Mouse (Mus musculus) mouse embryonic stem cell (cell line): ENCODE data around the gene Pard3b.

Experiments used
- in situ Hi-C, 2 experiments: fragments of 300-500 bp; cut with MboI; formaldehyde crosslinking; loops; 1 replicate in 1 of 2; 3 replicates in 1 of 2; pipeline ENCODE4 v1.14.3; 2019 to 2020; ENCODE audit warnings: low sequenced_read_pairs in 2 of 2, low pct_unique_long_range_greater_than_20kb in 1 of 2, mixed read lengths in 1 of 2; ENCODE audit not compliant: unreplicated experiment in 1 of 2

Gene Pard3b

GRCm38 (mm10) chr1:62398738-62399137 is 760.1 kb downstream of the Pard3b start:
- in situ Hi-C loops = no loop called here

- in situ Hi-C loops = loop anchor here (25.0 kb wide), 2 partner anchors 307 to 407 kb away; partner anchors contain the start of gene Nrp2 (in 1 of the 2)
Measured at GRCm38 (mm10) chr1:62405061-62405460, 766.4 kb downstream of the Pard3b start.

DNA sequence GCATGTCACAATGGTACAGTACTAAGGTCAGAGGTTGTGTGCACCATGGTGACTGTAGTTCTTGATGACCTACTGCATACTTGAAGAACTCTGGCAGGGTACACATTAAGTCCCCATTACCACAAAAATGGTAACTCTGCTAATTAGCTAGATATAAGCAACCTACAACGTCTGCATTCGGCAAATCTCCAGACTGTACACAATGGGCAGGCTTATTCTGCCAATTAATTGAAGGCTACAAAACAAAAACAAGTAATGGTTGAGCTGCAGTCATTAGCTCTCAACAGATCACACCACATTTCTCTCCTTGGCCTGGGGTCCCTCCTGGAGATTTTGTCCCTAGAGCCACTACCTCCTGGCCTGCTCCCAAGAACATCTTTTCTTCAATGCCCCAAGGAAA is 772.7 kb downstream of the Pard3b start:
- in situ Hi-C loops = loop anchor here (25.0 kb wide), 2 partner anchors 301 to 401 kb away; partner anchors contain the start of gene Nrp2 (in 1 of the 2)

DNA sequence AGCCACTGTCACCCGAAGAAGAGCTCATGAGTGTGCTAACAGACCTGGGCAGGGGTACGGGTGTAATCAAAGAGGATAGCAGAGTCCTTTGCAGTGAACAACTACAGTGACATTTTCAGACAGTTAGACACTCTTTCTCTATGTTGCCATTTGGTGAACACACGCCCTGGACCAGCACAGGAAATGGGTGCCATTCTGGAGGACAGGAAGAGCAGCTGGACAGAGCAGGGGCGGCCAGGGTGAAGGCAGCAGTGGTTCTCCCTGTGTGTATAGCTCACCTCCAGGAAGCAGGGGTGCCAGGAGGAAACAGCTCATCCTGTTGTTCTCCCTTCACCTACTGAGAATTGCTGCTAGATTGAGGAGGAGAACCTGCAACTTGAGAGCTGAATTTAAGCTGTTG is 773.4 kb downstream of the Pard3b start:
- in situ Hi-C loops = loop anchor here (25.0 kb wide), 2 partner anchors 300 to 400 kb away; partner anchors contain the start of gene Nrp2 (in 1 of the 2)

GRCm38 (mm10) chr1:62412988-62413387 is 774.4 kb downstream of the Pard3b start:
- in situ Hi-C loops = loop anchor here (25.0 kb wide), 2 partner anchors 299 to 399 kb away; partner anchors contain the start of gene Nrp2 (in 1 of the 2)

GRCm38 (mm10) chr1:62414521-62414920 is 775.9 kb downstream of the Pard3b start:
- in situ Hi-C loops = loop anchor here (25.0 kb wide), 2 partner anchors 298 to 398 kb away; partner anchors contain the start of gene Nrp2 (in 1 of the 2)

GRCm38 (mm10) chr1:62416627-62417374 is 778.2 kb downstream of the Pard3b start:
- in situ Hi-C loops = loop anchor here (25.0 kb wide), 2 partner anchors 296 to 396 kb away; partner anchors contain the start of gene Nrp2 (in 1 of the 2)

GRCm38 (mm10) chr1:62422896-62423650 is 784.4 kb downstream of the Pard3b start:
- in situ Hi-C loops = loop anchor here (25.0 kb wide), 2 partner anchors 289 to 389 kb away; partner anchors contain the start of gene Nrp2 (in 1 of the 2)

DNA sequence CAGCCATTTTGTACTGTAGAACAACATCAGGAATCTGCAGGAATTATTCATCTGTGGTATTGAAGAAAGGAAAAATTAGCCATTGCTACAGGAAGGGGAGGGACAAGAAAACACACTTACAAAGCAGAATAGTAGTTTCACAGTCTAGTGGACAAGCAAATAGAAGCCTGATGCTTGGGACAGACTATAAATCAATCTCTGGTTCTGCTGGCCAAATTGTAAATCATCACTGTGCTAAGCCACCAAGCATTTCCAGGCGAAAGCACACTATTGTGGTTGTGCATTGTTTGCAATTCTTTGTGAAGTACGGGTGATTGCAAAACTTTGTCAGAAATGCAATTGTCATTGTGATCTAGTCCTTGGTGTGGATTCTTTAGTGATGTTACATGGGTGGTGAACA is 786.7 kb downstream of the Pard3b start:
- in situ Hi-C loops = no loop called here

- in situ Hi-C loops = no loop called here
Measured at GRCm38 (mm10) chr1:62428736-62429135, 790.1 kb downstream of the Pard3b start.

DNA sequence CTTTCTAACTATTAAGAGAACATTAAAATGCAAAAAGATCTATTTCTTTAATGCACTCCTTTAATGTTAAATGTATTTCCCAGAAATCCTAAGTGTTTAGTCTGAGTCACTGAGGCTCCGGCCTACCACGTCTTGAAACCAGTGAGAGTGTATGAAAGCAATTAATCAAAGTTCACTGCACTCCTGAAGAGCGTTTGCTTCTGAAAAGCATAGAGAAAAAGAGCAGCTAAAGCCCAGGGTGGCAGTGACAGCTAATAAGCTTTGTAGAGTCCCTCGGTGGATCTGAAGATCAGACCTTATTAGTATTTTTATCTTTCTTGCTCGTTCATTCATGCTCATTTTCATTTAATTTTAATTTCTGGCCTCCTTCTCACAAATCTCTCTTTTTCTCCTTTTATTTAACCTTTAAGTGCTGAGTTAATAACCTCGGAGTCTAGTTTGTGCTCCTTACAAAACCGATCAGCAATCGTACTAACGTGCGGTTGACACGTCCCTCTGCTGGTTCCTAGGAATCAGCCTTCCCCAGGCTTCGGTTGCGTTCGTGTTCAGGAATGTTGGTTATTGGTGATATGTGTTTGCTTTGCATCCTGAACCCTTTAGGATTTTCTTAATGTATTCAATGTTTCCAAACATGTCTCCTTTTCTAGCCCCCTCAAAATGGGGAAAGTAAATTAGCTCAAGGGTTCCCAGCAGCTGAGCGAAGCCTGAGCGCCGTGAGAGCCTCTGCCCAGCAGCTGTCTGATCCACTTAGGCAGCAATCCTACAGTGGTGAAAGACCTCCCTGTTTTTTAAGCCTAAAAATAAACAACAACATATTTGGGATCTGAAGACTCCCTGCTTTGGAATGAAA is 790.9 kb downstream of the Pard3b start:
- in situ Hi-C loops = no loop called here

DNA sequence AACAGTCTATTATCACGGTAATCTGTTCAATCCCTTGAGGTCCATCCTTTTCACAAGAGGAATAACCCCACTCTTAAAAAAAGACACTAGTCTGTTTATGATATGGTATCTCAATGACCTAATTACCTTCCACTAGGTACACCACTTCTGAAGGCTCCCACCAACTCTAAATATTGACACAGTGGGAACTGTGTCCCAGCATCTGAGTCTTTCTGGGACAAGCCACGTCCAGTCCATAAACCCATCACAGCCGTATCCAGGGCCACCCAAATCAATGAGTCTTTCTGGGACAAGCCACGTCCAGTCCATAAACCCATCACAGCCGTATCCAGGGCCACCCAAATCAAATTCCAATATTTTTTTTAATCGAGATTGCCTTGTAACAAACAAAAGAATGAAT is 792.4 kb downstream of the Pard3b start:
- in situ Hi-C loops = no loop called here

- in situ Hi-C loops = no loop called here
Measured at GRCm38 (mm10) chr1:62433891-62434290, 795.3 kb downstream of the Pard3b start.

DNA sequence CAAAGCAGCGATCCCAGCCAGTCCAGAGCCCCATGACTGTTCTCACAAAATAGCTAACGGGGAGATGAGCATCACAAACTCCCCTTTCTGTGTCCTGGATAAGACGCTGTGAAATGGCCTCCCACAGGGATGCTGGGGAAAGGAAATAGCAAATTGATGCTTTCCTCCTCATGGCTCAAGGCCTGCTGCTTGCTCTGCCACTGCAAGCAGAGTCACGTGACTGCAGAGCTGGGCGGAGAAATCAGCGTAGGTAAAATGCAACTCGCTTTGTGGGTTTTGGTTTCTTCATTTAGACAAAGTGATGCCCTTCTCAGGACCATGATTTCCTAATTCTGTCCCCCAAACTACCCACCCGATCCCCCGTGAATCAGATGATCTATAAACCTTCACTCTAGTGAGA is 797.2 kb downstream of the Pard3b start:
- in situ Hi-C loops = no loop called here

DNA sequence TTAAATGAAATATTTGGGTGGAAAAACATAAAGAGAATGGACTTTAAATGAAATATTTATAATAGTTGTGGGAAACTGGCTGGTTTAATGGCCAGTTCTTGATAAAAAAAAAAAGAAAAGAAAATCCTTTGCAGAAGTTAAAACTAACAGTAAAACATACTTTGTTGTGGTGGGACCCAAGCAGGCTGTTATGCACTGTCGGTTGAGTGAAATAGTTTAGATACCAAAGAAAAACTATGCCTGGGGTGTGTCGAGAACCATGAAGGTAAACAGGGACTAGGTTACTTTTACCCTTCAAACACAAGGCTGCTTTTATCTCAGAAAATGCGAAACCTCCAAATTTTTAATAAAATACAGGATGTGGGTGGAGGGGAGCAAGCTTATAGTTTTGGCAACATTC is 797.7 kb downstream of the Pard3b start:
- in situ Hi-C loops = no loop called here

DNA sequence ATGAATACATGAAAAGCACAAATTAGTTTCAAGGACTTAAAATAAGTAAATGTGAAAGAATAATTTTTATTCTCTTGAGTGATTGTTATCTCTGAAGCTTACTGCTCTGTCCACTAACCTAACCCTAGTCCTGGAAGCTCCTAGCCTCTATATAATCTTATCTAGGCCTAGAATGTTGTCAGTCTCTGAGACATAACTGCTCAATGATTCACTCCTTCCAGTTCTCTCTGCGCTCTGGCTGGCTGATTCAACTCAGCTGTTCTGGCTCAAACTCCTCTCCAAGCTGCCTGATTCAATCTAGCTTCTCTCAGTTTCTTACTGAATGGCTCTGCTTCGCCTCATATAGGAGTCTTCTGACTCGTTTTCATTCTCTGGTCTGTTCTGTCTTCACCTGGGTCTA is 798.9 kb downstream of the Pard3b start:
- in situ Hi-C loops = no loop called here

- in situ Hi-C loops = no loop called here
Measured at GRCm38 (mm10) chr1:62444406-62444805, 805.8 kb downstream of the Pard3b start.

- in situ Hi-C loops = no loop called here
Measured at GRCm38 (mm10) chr1:62446818-62447217, 808.2 kb downstream of the Pard3b start.
